Mouse (Mus musculus) CH12.LX (cell line): ENCODE results near the gene Uso1. TPM values are rescaled to one million over a fixed set of nuclear protein-coding genes. Genes with fewer than 3 reads are reported as not detected.

ENCODE experiments used
- DNase-seq: peaks from one replicate; pipeline ENCODE4 v3.0.0-alpha.2; 2013; ENCODE audit errors: extremely low read depth
- H3K27ac ChIP-seq: 2 replicates; pipeline ENCODE4 v1.5.1; 2012; ENCODE audit warnings: low read depth, mild to moderate bottlenecking, control low read depth, moderate library complexity; ENCODE audit not compliant: insufficient read depth
- H3K27me3 ChIP-seq: replicated peaks from 2 replicates; pipeline ENCODE3; 2012; ENCODE audit warnings: inconsistent platforms
- H3K36me3 ChIP-seq, 2 experiments: replicated peaks in 1 of 2; 2 replicates each; pipeline versions ENCODE3 to v1.6.1; 2012; ENCODE audit warnings: inconsistent platforms in 1 of 2, low read length in 1 of 2, mild to moderate bottlenecking in 1 of 2, mixed read lengths in 1 of 2, moderate library complexity in 1 of 2; ENCODE audit not compliant: control insufficient read depth in 1 of 2, insufficient read depth in 1 of 2
- H3K4me1 ChIP-seq, 2 experiments: 2 replicates each; pipeline ENCODE4 v1.6.1; 2012; ENCODE audit warnings: inconsistent platforms in 1 of 2, moderate library complexity in 1 of 2; ENCODE audit not compliant: insufficient read depth in 2 of 2, control insufficient read depth in 1 of 2
- H3K4me2 ChIP-seq: 2 replicates; pipeline ENCODE4 v1.6.1; 2012; ENCODE audit warnings: low read depth, mild to moderate bottlenecking, control low read depth; ENCODE audit not compliant: poor library complexity, insufficient read depth, severe bottlenecking
- H3K4me3 ChIP-seq, 3 experiments: fragments of 150-350 bp in 1 of 3; sonication (generic) in 1 of 3; replicated peaks in 1 of 3; 2 replicates each; pipeline versions ENCODE3 to v1.5.1; 2011 to 2012; ENCODE audit warnings: low read depth in 2 of 3, low read length in 2 of 3, mild to moderate bottlenecking in 2 of 3, moderate library complexity in 2 of 3, control low read depth in 1 of 3, improper control_type of control experiment in 1 of 3, inconsistent platforms in 1 of 3, mixed read lengths in 1 of 3; ENCODE audit not compliant: poor library complexity in 1 of 3
- H3K79me2 ChIP-seq: replicated peaks from 2 replicates; pipeline ENCODE4 v1.6.1; 2012; ENCODE audit warnings: mild to moderate bottlenecking, moderate library complexity; ENCODE audit not compliant: control insufficient read depth, poor library complexity, insufficient read depth, severe bottlenecking; ENCODE audit errors: extremely low read depth
- H3K9ac ChIP-seq: 2 replicates; pipeline ENCODE4 v1.6.1; 2012; ENCODE audit warnings: low read depth, mild to moderate bottlenecking, control low read depth, moderate library complexity; ENCODE audit not compliant: insufficient read depth
- H3K9me3 ChIP-seq: replicated peaks from 2 replicates; pipeline ENCODE3; 2012; ENCODE audit warnings: low read length, inconsistent platforms, mixed read lengths
- BHLHE40 ChIP-seq: IDR thresholded peaks from 2 replicates; pipeline ENCODE4 v1.6.1; 2011; ENCODE audit warnings: mild to moderate bottlenecking, low read depth, low read length, improper control_type of control experiment
- E2F4 ChIP-seq: IDR thresholded peaks from 2 replicates; pipeline ENCODE4 v1.6.1; 2011; ENCODE audit warnings: low read depth, low read length, improper control_type of control experiment; ENCODE audit not compliant: insufficient replicate concordance
- ELF1 ChIP-seq: IDR thresholded peaks from 2 replicates; pipeline ENCODE4 v1.6.1; 2014; ENCODE audit warnings: low read depth, mild to moderate bottlenecking, inconsistent platforms, low read length, improper control_type of control experiment
- EP300 ChIP-seq: IDR thresholded peaks from 2 replicates; pipeline ENCODE4 v1.6.1; 2011; ENCODE audit warnings: low read length, improper control_type of control experiment
- JUND ChIP-seq: conservative IDR thresholded peaks from 2 replicates; pipeline ENCODE4 v1.6.1; 2011; ENCODE audit warnings: low read depth, low read length, improper control_type of control experiment
- KAT2A ChIP-seq: IDR thresholded peaks from 2 replicates; pipeline ENCODE4 v1.6.1; 2012; ENCODE audit warnings: low read length, improper control_type of control experiment, inconsistent platforms; ENCODE audit not compliant: insufficient replicate concordance
- MAFK ChIP-seq: IDR thresholded peaks from 2 replicates; pipeline ENCODE4 v1.6.1; 2011; ENCODE audit warnings: low read length, improper control_type of control experiment; ENCODE audit not compliant: insufficient replicate concordance
- MXI1 ChIP-seq: IDR thresholded peaks from 2 replicates; pipeline ENCODE4 v1.6.1; 2011; ENCODE audit warnings: mild to moderate bottlenecking, low read depth, low read length, improper control_type of control experiment
- MYC ChIP-seq: IDR thresholded peaks from 2 replicates; pipeline ENCODE4 v1.6.1; 2011; ENCODE audit warnings: low read depth, mild to moderate bottlenecking, improper control_type of control experiment, low read length
- PAX5 ChIP-seq: IDR thresholded peaks from 2 replicates; pipeline ENCODE4 v1.6.1; 2012; ENCODE audit warnings: low read length, inconsistent platforms, mixed read lengths
- POLR2A ChIP-seq: IDR thresholded peaks from 2 replicates; pipeline ENCODE4 v1.6.1; 2011; ENCODE audit warnings: low read depth, mild to moderate bottlenecking, improper control_type of control experiment, low read length
- RAD21 ChIP-seq: IDR thresholded peaks from 2 replicates; pipeline ENCODE4 v1.6.1; 2011; ENCODE audit warnings: low read depth, mild to moderate bottlenecking, low read length, improper control_type of control experiment, moderate library complexity
- RCOR1 ChIP-seq: conservative IDR thresholded peaks from 2 replicates; pipeline ENCODE4 v1.6.1; 2012; ENCODE audit warnings: low read depth, mild to moderate bottlenecking, inconsistent platforms, low read length, improper control_type of control experiment
- SMC3 ChIP-seq: IDR thresholded peaks from 2 replicates; pipeline ENCODE4 v1.6.1; 2011; ENCODE audit warnings: low read depth, low read length, improper control_type of control experiment
- TBP ChIP-seq: conservative IDR thresholded peaks from 2 replicates; pipeline ENCODE4 v1.6.1; 2011; ENCODE audit warnings: low read depth, low read length, improper control_type of control experiment
- UBTF ChIP-seq: IDR thresholded peaks from 2 replicates; pipeline ENCODE4 v1.6.1; 2012; ENCODE audit warnings: low read depth, mild to moderate bottlenecking, inconsistent platforms, low read length, improper control_type of control experiment, moderate library complexity
- USF2 ChIP-seq: conservative IDR thresholded peaks from 2 replicates; pipeline ENCODE4 v1.6.1; 2011; ENCODE audit warnings: low read depth, low read length, improper control_type of control experiment
- ZKSCAN1 ChIP-seq: IDR thresholded peaks from 2 replicates; pipeline ENCODE4 v1.6.1; 2012; ENCODE audit warnings: low read depth, inconsistent platforms, low read length, improper control_type of control experiment, borderline replicate concordance
- ZMIZ1 ChIP-seq: IDR thresholded peaks from 2 replicates; pipeline ENCODE4 v1.6.1; 2012; ENCODE audit warnings: low read depth, mild to moderate bottlenecking, inconsistent platforms, low read length, improper control_type of control experiment
- dilution Hi-C: fragments of 300-500 bp; cut with MboI; formaldehyde crosslinking; loops from 2 replicates; pipeline ENCODE4 v1.14.3; 2020; ENCODE audit warnings: low sequenced_read_pairs; ENCODE audit not compliant: extremely low pct_unique_long_range_greater_than_20kb, extremely low pct_ligation_motif_present
- in situ Hi-C: fragments of 300-500 bp; cut with MboI; formaldehyde crosslinking; loops from 3 replicates; pipeline ENCODE4 v1.14.3; 2019; ENCODE audit warnings: low sequenced_read_pairs, low pct_ligation_motif_present, low pct_unique_long_range_greater_than_20kb, mixed read lengths
- polyA plus RNA-seq: library from polyadenylated mRNA; unstranded; fragments of >175 nt; gene quantifications from 2 replicates; pipeline ENCODE4 v1.2.1, GENCODE M21; 2012; ENCODE audit warnings: low read depth; ENCODE audit not compliant: insufficient read length
- total RNA-seq, 2 experiments: library from RNA; depleted of rRNA; stranded (reverse); fragments of 300-350 nt in 1 of 2; fragments of >200 nt in 1 of 2; gene quantifications; 2 replicates each; pipeline ENCODE4 v1.2.3; 2012 to 2014

Uso1 gene
- total and polyA plus RNA-seq, 3 experiments, result 19.9 to 63.7 (median 20.9) TPM

- Histone ChIP-seq H3K9ac (no peak overlapping the region), H3K9me3 (no peaks in the 10 kb centered on the region), H3K79me2 (no peaks in the 10 kb centered on the region), H3K4me2 (no peak overlapping the region), H3K4me3 (no peak overlapping the region), H3K27ac (peak overlapping the region; percentile 40), H3K27me3 (no peaks in the 10 kb centered on the region), H3K4me1 (peaks cover 0 to 28% of the 10 kb centered on the region in 2 experiments; a peak in 3 of 4 replicates), H3K36me3 (peaks cover 0 to 34% of the 10 kb centered on the region in 2 experiments)
- TF ChIP-seq ELF1 (peak; percentile 87), POLR2A (peak; percentile 56), SMC3 (no peak), ZMIZ1 (no peak), MAFK (no peak), TBP (0 out of 2 replicates have a peak, but pooled peaks have one; percentile 28)
- in situ Hi-C loops (no loop called here), dilution Hi-C loops (no loop called here)
- DNase-seq, result peak; percentile 87
Observed at GRCm38 (mm10) chr5:92128570-92128969, 9.2 kb upstream of the Uso1 start.

- Histone ChIP-seq H3K79me2 (no peaks in the 10 kb centered on the region), H3K9me3 (no peaks in the 10 kb centered on the region), H3K27me3 (no peaks in the 10 kb centered on the region), H3K4me3 (no peak overlapping the region), H3K9ac (no peak overlapping the region), H3K36me3 (peaks cover 0 to 28% of the 10 kb centered on the region in 2 experiments), H3K4me2 (no peak overlapping the region), H3K4me1 (peaks cover 0 to 28% of the 10 kb centered on the region in 2 experiments; a peak in 3 of 4 replicates), H3K27ac (no peak overlapping the region)
- no peak for TF ChIP-seq E2F4
- no peak for TF ChIP-seq UBTF
- TF ChIP-seq ZKSCAN1, result no peak
- TF ChIP-seq RAD21, result no peak
- TF ChIP-seq KAT2A, result no peak
- TF ChIP-seq MYC, result no peak
- TF ChIP-seq SMC3, result no peak
- TF ChIP-seq MAFK, result no peak
- no peak for TF ChIP-seq EP300
- no peak for TF ChIP-seq USF2
- TF ChIP-seq TBP, result no peak
- TF ChIP-seq JUND, result no peak
- no peak for TF ChIP-seq PAX5
- no peak for TF ChIP-seq RCOR1
- TF ChIP-seq BHLHE40, result no peak
- no peak for TF ChIP-seq MXI1
- TF ChIP-seq ZMIZ1, result no peak
- dilution Hi-C loops (no loop called here), in situ Hi-C loops (no loop called here)
- DNase-seq, result no peak
Observed at GRCm38 (mm10) chr5:92129321-92129768, 8.4 kb upstream of the Uso1 start.
